Mouse (Mus musculus): ENCODE data around the gene Lrrc40. TPM values are rescaled to one million over a fixed set of nuclear protein-coding genes. Genes with fewer than 3 reads are reported as not detected.

Lrrc40 gene
- polyA plus RNA-seq (2012; rRNA removed), result 0.33 and 0.93 TPM in 2 replicates

DNA sequence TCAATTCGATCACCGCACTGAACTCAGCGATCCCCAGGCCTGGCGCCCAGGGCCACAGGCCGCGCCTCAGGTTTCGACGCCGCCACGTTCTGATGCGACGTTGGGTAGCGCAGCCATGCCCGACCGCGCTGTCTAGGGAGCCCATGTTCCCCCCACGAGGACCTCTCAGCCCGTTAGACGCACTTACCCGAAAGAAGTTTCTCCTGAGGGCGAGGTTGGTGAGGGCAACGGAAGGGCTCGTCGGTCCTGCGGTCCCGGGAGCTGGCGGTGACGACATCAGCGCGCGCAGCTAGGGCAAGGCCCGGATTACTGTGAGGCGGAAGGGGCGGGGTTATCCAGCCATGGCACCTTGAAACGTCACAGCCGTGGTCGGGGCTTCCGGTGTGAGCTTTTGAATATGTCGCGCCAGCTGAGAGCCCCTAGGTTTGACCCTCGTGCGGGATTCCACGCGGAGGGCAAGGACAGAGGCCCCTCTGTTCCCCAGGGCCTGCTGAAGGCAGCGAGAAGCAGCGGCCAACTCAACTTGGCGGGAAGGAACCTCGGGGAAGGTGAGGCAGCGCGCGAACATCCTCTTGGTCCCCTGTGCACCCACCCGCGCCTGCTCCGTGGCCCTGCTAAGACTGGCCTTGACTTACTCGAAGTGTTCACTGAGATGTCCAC is at the start of gene Lrrc40, which contains the start of gene Srsf11:
Gene Lrrc40, plus strand, starts transcription at position 334 of the 660 bp plus-strand sequence.
Gene Srsf11, minus strand, starts transcription at position 311 of the 660 bp plus-strand sequence.

Other genes with a start within 250 kb of the Lrrc40 start
- 3.1 and 3.7 TPM in 2 replicates for gene Cth, start 111.6 kb upstream of the Lrrc40 start, polyA plus RNA-seq (2012; rRNA removed)
- 7.6 and 17.5 TPM in 2 replicates for gene Ankrd13c, start 89.4 kb upstream of the Lrrc40 start, polyA plus RNA-seq (2012; rRNA removed)
- gene Srsf11, start within 50 bp of the Lrrc40 start, polyA plus RNA-seq (2012; rRNA removed), result 66.1 and 67.2 TPM in 2 replicates